Mouse (Mus musculus) limb, embryonic 10.5 days (tissue): ENCODE data around the gene Iqck. TPM values are rescaled to one million over a fixed set of nuclear protein-coding genes. Genes with fewer than 3 reads are reported as not detected.

ENCODE experiments used
- DNase-seq: peaks from one replicate; pipeline ENCODE4 v3.0.0-alpha.2; 2017; ENCODE audit warnings: low spot score
- H3K27ac ChIP-seq: fragments of 300-500 bp; sonication (generic); 2 replicates; pipeline ENCODE4 v1.5.1; 2016; ENCODE audit warnings: mild to moderate bottlenecking
- H3K27me3 ChIP-seq: fragments of 300-500 bp; sonication (generic); 2 replicates; pipeline ENCODE4 v1.6.1; 2016; ENCODE audit warnings: low read depth, mild to moderate bottlenecking; ENCODE audit not compliant: poor library complexity, severe bottlenecking
- H3K36me3 ChIP-seq: fragments of 300-500 bp; sonication (generic); 2 replicates; pipeline ENCODE4 v1.6.1; 2016; ENCODE audit warnings: mild to moderate bottlenecking, moderate library complexity
- H3K4me1 ChIP-seq: fragments of 300-500 bp; sonication (generic); 2 replicates; pipeline ENCODE4 v1.6.1; 2016
- H3K4me3 ChIP-seq: fragments of 300-500 bp; sonication (generic); 2 replicates; pipeline ENCODE4 v1.5.1; 2016; ENCODE audit warnings: mild to moderate bottlenecking, moderate library complexity
- H3K9me3 ChIP-seq: fragments of 300-500 bp; sonication (generic); replicated peaks from 2 replicates; pipeline ENCODE4 v1.6.1; 2016; ENCODE audit warnings: mild to moderate bottlenecking
- WGBS: fragments of 180-500 bp; shearing (Covaris S2); methylation state at CpG from one replicate; pipeline ENCODE4 v1.1.7; 2016; 5-methylcytosine and 5-hydroxymethylcytosine counted together
- polyA plus RNA-seq: library from polyadenylated mRNA; unstranded; fragments of >200 nt; fragmentation: Nextera tagmentation; extraction: Ambion mirVana; gene quantifications from 2 replicates; pipeline ENCODE4 v1.2.1, GENCODE M21; 2016

Iqck gene
- polyA plus RNA-seq, 1 experiment from 2014 or later, result 1.8 TPM

GRCm38 (mm10) chr7:118858640-118859039 lies 3.1 kb downstream of the Iqck start:
- DNase-seq, result no peak
- H3K4me1 ChIP-seq, result peaks cover 8% of the 10 kb centered on the region
- no peaks in the 10 kb centered on the region for H3K9me3 ChIP-seq
- no peaks in the 10 kb centered on the region for H3K27me3 ChIP-seq
- H3K27ac ChIP-seq, result no peak overlapping the region
- WGBS, result 94% methylated on average over 1 of the region's 1 CpGs
- peaks cover 5% of the 10 kb centered on the region for H3K36me3 ChIP-seq
- H3K4me3 ChIP-seq, result no peak overlapping the region

GRCm38 (mm10) chr7:118865362-118865761 lies 9.8 kb downstream of the Iqck start:
- no peak for DNase-seq
- WGBS, result 73% methylated on average over 2 of the region's 2 CpGs
- Histone ChIP-seq H3K27me3 (no peaks in the 10 kb centered on the region), H3K36me3 (no peaks in the 10 kb centered on the region), H3K4me3 (no peak overlapping the region), H3K4me1 (no peaks in the 10 kb centered on the region), H3K9me3 (no peaks in the 10 kb centered on the region), H3K27ac (no peak overlapping the region)

DNA sequence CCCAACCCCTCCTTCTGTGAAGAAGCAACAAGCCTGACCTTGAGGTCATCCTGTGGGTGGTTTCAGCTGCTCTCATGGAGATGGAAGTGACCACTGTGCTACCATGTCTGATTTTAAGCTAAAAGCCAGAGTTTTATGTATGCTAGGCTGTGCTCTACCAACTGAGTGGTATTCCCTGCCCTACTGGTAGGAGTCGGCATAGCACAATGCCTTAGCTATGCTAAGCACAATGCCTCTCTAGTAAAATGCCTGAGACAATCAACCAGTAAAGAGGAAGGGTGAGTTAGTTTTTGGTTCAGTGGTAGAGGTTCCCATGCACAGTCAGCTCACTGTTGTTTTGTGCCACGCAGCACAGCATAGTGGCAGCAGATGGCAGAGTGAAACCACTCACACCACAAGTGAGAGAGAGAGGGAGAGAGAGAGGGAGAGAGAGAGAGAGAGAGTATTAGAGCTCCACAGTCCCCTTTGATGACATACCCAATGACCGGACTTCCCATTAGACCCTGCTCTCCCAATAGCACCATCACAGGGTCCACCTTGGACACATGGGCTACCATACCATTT lies 24.0 kb downstream of the Iqck start:
- 96% methylated on average over 3 of the region's 3 CpGs for WGBS
- DNase-seq, result no peak
- H3K9me3 ChIP-seq, result no peaks in the 10 kb centered on the region
- H3K27me3 ChIP-seq, result no peaks in the 10 kb centered on the region
- no peaks in the 10 kb centered on the region for H3K36me3 ChIP-seq
- H3K4me3 ChIP-seq, result no peak overlapping the region
- no peak overlapping the region for H3K27ac ChIP-seq
- H3K4me1 ChIP-seq, result no peaks in the 10 kb centered on the region

- H3K27ac ChIP-seq, result no peak overlapping the region
- no peak for DNase-seq
- 78% methylated on average over 4 of the region's 4 CpGs for WGBS
Measured at GRCm38 (mm10) chr7:118883957-118884356, 28.4 kb downstream of the Iqck start.

GRCm38 (mm10) chr7:118884969-118885368 lies 29.4 kb downstream of the Iqck start:
- H3K4me3 ChIP-seq, result no peak overlapping the region
- no peak overlapping the region for H3K27ac ChIP-seq
- no peaks in the 10 kb centered on the region for H3K27me3 ChIP-seq
- no peaks in the 10 kb centered on the region for H3K36me3 ChIP-seq
- WGBS, result 93% methylated on average over 4 of the region's 4 CpGs
- no peak for DNase-seq
- H3K9me3 ChIP-seq, result no peaks in the 10 kb centered on the region
- H3K4me1 ChIP-seq, result no peaks in the 10 kb centered on the region

More at GRCm38 (mm10) chr7:118883957-118884356, 28.4 kb downstream of the Iqck start:
- Histone ChIP-seq H3K27me3 (no peaks in the 10 kb centered on the region), H3K4me1 (no peaks in the 10 kb centered on the region), H3K9me3 (no peaks in the 10 kb centered on the region), H3K36me3 (no peaks in the 10 kb centered on the region), H3K4me3 (no peak overlapping the region)

DNA sequence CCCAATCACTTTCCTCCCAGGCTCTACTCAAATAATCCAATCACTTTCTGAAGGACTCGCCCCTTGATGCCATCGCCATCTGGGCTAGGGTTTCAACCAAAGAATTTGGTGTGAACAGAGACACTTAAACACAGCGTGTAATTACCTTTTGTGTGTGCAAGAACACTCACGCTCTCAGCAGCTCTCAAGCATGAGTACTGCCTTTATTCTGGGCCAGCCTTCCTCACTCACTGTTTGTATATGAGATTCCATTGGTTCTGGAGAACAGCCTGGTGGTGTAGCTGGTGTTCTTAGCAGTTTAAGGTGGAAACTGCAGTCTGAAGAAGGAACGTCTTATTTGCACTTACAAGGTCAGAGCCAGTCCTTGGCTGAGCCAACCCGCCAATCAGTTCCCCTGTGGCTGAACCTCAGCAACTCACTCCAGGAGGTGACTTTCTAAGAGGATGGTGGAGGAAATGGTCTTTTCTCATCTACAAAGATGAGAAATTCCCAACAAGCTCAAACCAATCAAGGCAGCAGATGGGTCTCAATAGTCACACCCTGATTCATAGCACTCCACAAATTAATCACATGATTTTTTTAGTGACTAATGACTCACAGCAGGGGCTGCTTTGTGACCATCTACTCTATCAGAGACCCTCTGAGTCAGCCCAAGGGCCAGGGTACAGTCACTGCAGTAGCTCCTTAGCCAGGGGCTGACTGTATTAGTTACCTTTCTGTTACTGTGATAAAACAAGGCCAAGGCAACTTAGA lies 31.9 kb downstream of the Iqck start:
- no peaks in the 10 kb centered on the region for H3K27me3 ChIP-seq
- no peak overlapping the region for H3K27ac ChIP-seq
- no peaks in the 10 kb centered on the region for H3K9me3 ChIP-seq
- DNase-seq, result no peak
- no peak overlapping the region for H3K4me3 ChIP-seq
- no peaks in the 10 kb centered on the region for H3K36me3 ChIP-seq
- WGBS, result 42% methylated on average over 6 of the region's 6 CpGs
- no peaks in the 10 kb centered on the region for H3K4me1 ChIP-seq

GRCm38 (mm10) chr7:118889046-118889680 lies 33.6 kb downstream of the Iqck start:
- no peaks in the 10 kb centered on the region for H3K27me3 ChIP-seq
- H3K4me3 ChIP-seq, result no peak overlapping the region
- no peak for DNase-seq
- no peaks in the 10 kb centered on the region for H3K9me3 ChIP-seq
- H3K27ac ChIP-seq, result no peak overlapping the region
- 44% methylated on average over 3 of the region's 3 CpGs for WGBS
- no peaks in the 10 kb centered on the region for H3K36me3 ChIP-seq
- no peaks in the 10 kb centered on the region for H3K4me1 ChIP-seq

GRCm38 (mm10) chr7:118895469-118896450 lies 40.2 kb downstream of the Iqck start:
- H3K4me3 ChIP-seq, result no peak overlapping the region
- H3K9me3 ChIP-seq, result no peaks in the 10 kb centered on the region
- no peaks in the 10 kb centered on the region for H3K27me3 ChIP-seq
- no peak for DNase-seq
- no peaks in the 10 kb centered on the region for H3K36me3 ChIP-seq
- WGBS, result 81% methylated on average over 10 of the region's 10 CpGs
- H3K27ac ChIP-seq, result no peak overlapping the region
- no peaks in the 10 kb centered on the region for H3K4me1 ChIP-seq

DNA sequence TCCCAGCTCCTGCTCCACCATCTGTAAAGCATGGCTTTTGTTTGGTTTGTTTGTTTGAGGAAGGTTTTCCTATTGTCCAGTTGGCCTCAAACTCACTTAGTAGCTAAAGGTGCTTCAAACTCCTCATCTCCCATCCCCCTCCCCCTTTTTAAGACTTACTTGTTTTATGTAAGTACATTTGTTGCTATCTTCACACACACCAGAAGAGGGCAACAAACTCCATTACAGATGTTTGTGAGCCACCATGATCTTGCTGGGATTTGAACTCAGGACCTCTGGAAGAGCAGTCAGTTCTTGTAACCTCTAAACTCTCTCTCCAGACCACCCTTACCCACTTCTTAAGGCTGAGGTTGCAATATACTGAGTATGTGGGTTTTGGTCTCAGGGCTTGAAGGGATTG lies 42.5 kb downstream of the Iqck start:
- Histone ChIP-seq H3K27ac (no peak overlapping the region), H3K9me3 (no peaks in the 10 kb centered on the region), H3K4me1 (no peaks in the 10 kb centered on the region), H3K36me3 (no peaks in the 10 kb centered on the region), H3K4me3 (no peak overlapping the region), H3K27me3 (no peaks in the 10 kb centered on the region)
- DNase-seq, result no peak

- H3K9me3 ChIP-seq, result no peaks in the 10 kb centered on the region
- no peaks in the 10 kb centered on the region for H3K4me1 ChIP-seq
- H3K36me3 ChIP-seq, result no peaks in the 10 kb centered on the region
- no peak for DNase-seq
- WGBS, result 84% methylated on average over 2 of the region's 2 CpGs
- H3K27me3 ChIP-seq, result no peaks in the 10 kb centered on the region
- no peak overlapping the region for H3K4me3 ChIP-seq
- H3K27ac ChIP-seq, result no peak overlapping the region
Measured at GRCm38 (mm10) chr7:118900090-118900489, 44.5 kb downstream of the Iqck start.

- H3K9me3 ChIP-seq, result no peaks in the 10 kb centered on the region
- no peaks in the 10 kb centered on the region for H3K36me3 ChIP-seq
- no peaks in the 10 kb centered on the region for H3K4me1 ChIP-seq
- WGBS, result 80% methylated on average over 13 of the region's 13 CpGs
- H3K4me3 ChIP-seq, result no peak overlapping the region
- no peaks in the 10 kb centered on the region for H3K27me3 ChIP-seq
- DNase-seq, result no peak
- no peak overlapping the region for H3K27ac ChIP-seq
Measured at GRCm38 (mm10) chr7:118902944-118903343, 47.4 kb downstream of the Iqck start.

DNA sequence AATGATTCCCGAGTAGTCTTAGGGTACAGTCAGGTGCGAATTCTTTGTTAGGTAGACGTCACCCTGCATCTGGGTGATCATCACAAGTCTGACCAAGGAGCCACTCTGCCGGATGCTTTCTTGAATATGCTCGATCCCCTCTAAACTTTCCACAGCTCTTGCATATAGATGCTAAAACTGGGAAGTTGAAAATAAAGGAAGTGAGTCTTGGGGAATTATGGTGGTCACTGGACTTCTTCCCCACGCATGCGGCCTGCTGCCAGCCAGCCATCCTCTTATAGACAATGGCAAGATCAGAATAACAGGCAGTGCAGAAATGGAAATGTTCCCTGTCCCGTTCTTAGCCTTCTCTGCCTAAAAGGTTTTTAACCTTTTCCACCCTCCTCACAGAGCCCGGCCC lies 48.3 kb downstream of the Iqck start:
- no peak for DNase-seq
- Histone ChIP-seq H3K27me3 (no peaks in the 10 kb centered on the region), H3K27ac (no peak overlapping the region), H3K36me3 (no peaks in the 10 kb centered on the region), H3K4me3 (no peak overlapping the region), H3K9me3 (no peaks in the 10 kb centered on the region), H3K4me1 (no peaks in the 10 kb centered on the region)
- 90% methylated on average over 9 of the region's 9 CpGs for WGBS
